Mouse (Mus musculus) C2C12 (cell line): ENCODE data around the gene Cttnbp2nl. TPM values are rescaled to one million over a fixed set of nuclear protein-coding genes. Genes with fewer than 3 reads are reported as not detected.

Source experiments
- H3K27me3 ChIP-seq: one replicate; pipeline ENCODE4 v1.6.1; 2011; ENCODE audit not compliant: control insufficient read depth, insufficient read depth, insufficient read length
- H3K36me3 ChIP-seq: one replicate; pipeline ENCODE4 v1.6.1; 2011; ENCODE audit not compliant: control insufficient read depth, insufficient read depth
- H3K4me3 ChIP-seq: one replicate; pipeline ENCODE4 v1.5.1; 2011; ENCODE audit warnings: mild to moderate bottlenecking, control low read depth; ENCODE audit not compliant: poor library complexity, insufficient read depth, severe bottlenecking
- H3K79me2 ChIP-seq: one replicate; pipeline ENCODE4 v1.6.1; 2011; ENCODE audit not compliant: control insufficient read depth, insufficient read depth
- H3K79me3 ChIP-seq: one replicate; pipeline ENCODE4 v1.6.1; 2011; ENCODE audit warnings: low read depth, control low read depth
- H3ac ChIP-seq: one replicate; pipeline ENCODE3; 2011; ENCODE audit warnings: low read depth; ENCODE audit not compliant: control insufficient read depth, insufficient read length
- CEBPB ChIP-seq: IDR thresholded peaks from one replicate; pipeline ENCODE4 v1.6.1; 2011; ENCODE audit warnings: low read depth, mild to moderate bottlenecking, control low read depth, moderate library complexity
- CTCF ChIP-seq: IDR thresholded peaks from one replicate; pipeline ENCODE4 v1.5.1; 2011; ENCODE audit not compliant: control insufficient read depth, insufficient read depth, insufficient read length
- FOSL1 ChIP-seq: IDR thresholded peaks from one replicate; pipeline ENCODE4 v1.8.0; 2011; ENCODE audit warnings: mild to moderate bottlenecking, low read length; ENCODE audit not compliant: poor library complexity, insufficient read depth, severe bottlenecking
- MAX ChIP-seq: IDR thresholded peaks from one replicate; pipeline ENCODE4 v1.6.1; 2011; ENCODE audit warnings: mild to moderate bottlenecking, control low read depth
- MYOD1 ChIP-seq: IDR thresholded peaks from one replicate; pipeline ENCODE4 v1.6.1; 2011; ENCODE audit warnings: low read depth; ENCODE audit not compliant: control insufficient read depth, insufficient read length
- MYOG ChIP-seq: IDR thresholded peaks from one replicate; pipeline ENCODE4 v1.6.1; 2011; ENCODE audit not compliant: control insufficient read depth, insufficient read length; ENCODE audit errors: extremely low read depth
- USF1 ChIP-seq: IDR thresholded peaks from one replicate; pipeline ENCODE4 v1.6.1; 2011; ENCODE audit warnings: low read depth, mild to moderate bottlenecking, control low read depth, moderate library complexity
- polyA plus RNA-seq: library from polyadenylated mRNA; unstranded; fragments of >200 nt; fragmentation: generic; extraction: Trizol; gene quantifications from one replicate; pipeline ENCODE4 v1.2.1, GENCODE M21; 2012; ENCODE audit warnings: missing spikeins

The Cttnbp2nl gene
- polyA plus RNA-seq, 1 experiment = 11.2 TPM

DNA sequence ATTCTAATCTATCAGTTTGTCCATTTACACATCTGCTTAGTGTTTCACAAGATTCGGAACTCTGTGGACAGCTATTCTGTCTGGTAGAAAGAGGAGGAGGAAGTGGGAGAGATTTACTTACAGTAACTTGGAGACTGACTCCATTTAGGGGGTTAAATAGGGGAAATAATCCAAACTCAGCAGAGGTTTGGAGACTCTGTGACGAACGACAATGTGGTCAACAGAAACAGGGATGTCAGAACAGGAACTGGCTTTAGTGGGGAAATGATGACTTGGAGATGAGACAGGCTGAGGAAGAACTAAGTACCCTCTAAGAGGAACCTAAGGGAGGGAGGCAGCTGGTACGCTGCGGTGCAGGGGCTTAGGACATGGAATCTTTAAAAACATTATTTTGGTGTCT lies 6.1 kb downstream of the Cttnbp2nl start:
- Histone ChIP-seq H3K79me3 (peaks cover 96% of the 10 kb centered on the region), H3K27me3 (no peaks in the 10 kb centered on the region), H3K4me3 (no peak overlapping the region), H3K36me3 (peaks cover 7% of the 10 kb centered on the region), H3ac (no peak overlapping the region), H3K79me2 (peaks cover 100% of the 10 kb centered on the region)
- no peak for TF ChIP-seq FOSL1
- no peak for TF ChIP-seq MYOG
- TF ChIP-seq USF1 = no peak
- TF ChIP-seq CEBPB = no peak
- TF ChIP-seq MAX = no peak
- no peak for TF ChIP-seq CTCF
- no peak for TF ChIP-seq MYOD1

DNA sequence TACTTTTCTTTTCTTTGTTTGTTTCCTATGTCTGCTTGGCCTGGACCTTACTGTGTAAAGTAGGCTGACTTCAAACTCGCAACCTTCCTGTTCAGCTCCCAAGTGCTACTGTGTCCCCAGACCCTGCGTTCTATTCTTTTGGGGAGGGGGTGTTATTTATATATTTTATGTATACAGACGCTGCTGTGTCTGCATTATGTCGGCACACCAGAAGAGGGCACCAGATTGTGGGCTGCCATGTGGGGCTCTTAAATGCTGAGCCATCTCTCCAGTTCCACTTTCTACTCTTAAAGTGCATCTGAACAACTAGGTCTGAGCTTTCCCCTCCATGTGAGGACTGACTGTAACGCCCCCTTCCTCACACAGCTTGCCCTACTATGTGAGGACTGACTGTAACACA lies 9.2 kb downstream of the Cttnbp2nl start:
- H3ac ChIP-seq = no peak overlapping the region
- no peak overlapping the region for H3K4me3 ChIP-seq
- H3K27me3 ChIP-seq = no peaks in the 10 kb centered on the region
- TF ChIP-seq FOSL1 (no peak), CEBPB (no peak), MYOG (no peak), USF1 (no peak), MAX (no peak), CTCF (no peak), MYOD1 (no peak)
- H3K79me2 ChIP-seq = peaks cover 100% of the 10 kb centered on the region
- H3K79me3 ChIP-seq = peaks cover 85% of the 10 kb centered on the region
- peaks cover 16% of the 10 kb centered on the region for H3K36me3 ChIP-seq

DNA sequence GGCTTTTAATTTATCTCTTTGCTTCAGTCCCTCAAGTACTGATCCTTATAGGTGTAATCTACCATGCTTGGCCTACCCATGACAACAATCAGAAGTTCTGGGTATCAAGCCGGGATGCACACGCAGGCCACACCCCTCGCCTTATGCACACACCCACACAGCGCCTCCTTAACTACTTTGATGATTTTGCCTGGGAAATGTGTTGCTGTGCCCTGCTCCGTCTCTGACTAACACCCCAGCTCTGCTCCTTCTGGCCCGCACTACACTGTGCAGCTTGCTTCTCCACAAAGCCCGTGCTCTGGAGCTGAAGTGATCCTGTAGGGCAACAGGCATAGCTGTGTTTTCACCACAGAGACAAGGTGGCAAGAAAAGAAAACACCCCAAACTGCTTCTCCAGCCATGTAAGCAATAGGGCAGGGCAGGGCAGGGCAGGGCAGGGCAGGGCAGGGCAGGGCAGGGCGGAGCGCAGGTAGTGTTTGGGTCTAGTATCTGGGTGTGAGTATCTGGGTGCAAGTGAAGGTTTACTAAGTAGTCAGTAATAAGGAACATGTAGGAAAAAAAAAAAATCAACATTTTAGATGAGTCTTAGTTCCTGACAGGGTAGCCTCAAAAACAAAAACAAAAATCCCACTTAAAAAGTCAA lies 11.8 kb downstream of the Cttnbp2nl start:
- peaks cover 66% of the 10 kb centered on the region for H3K79me3 ChIP-seq
- H3K36me3 ChIP-seq = peaks cover 36% of the 10 kb centered on the region
- H3K79me2 ChIP-seq = peaks cover 90% of the 10 kb centered on the region
- no peak overlapping the region for H3K4me3 ChIP-seq
- H3K27me3 ChIP-seq = no peaks in the 10 kb centered on the region
- TF ChIP-seq FOSL1 (no peak), CEBPB (no peak), MAX (no peak), USF1 (no peak), CTCF (no peak), MYOG (no peak), MYOD1 (no peak)
- no peak overlapping the region for H3ac ChIP-seq

DNA sequence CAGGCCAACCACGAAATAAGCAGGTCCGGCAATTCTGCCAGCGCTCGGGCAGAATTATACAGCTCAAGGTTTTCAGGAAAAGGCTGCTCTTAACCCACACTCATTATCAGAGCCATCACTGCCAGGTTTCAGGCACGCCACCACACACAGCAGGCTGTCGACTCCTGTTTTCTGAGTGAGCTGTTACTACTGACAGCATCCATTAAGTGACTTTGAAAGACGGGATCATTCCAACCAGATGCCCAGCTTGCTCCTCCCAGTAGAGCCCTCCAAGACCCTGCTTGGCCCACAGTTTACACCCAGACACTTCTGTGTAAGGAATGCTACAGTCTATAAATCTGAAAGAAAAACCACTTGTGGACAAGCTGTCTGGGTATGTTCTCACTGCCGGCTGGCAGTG lies 12.9 kb downstream of the Cttnbp2nl start:
- no peak for TF ChIP-seq MAX
- TF ChIP-seq CEBPB = no peak
- no peak for TF ChIP-seq MYOD1
- peaks cover 47% of the 10 kb centered on the region for H3K36me3 ChIP-seq
- peaks cover 79% of the 10 kb centered on the region for H3K79me2 ChIP-seq
- no peak overlapping the region for H3ac ChIP-seq
- H3K79me3 ChIP-seq = peaks cover 56% of the 10 kb centered on the region
- H3K27me3 ChIP-seq = no peaks in the 10 kb centered on the region
- H3K4me3 ChIP-seq = no peak overlapping the region

DNA sequence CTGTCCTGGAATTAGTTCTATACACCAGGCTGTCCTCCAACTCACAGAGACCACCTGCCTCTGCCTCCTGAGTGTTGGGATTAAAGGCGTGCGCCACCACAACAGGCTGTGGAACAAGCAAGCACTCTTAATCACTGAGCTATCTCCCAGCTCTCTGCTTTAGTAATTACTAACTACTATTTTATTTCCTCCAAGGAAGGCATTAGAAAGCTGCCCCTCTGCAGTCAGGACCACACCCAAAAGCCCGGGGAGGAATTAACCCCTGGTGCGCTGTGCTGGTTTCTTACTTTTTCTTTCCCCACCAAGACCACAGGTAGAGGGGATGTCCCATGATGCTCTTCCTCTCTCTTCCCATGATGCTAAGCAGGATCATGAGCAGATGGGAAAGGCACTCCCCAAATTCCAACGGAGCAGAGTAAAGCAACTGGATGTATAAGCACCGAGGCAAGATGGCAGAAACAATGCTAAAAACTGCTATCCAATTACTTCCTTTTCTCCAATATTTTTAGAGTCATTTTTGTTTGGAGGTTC lies 15.6 kb downstream of the Cttnbp2nl start:
- Histone ChIP-seq H3K27me3 (no peaks in the 10 kb centered on the region), H3K79me2 (peaks cover 52% of the 10 kb centered on the region), H3ac (no peak overlapping the region), H3K79me3 (peaks cover 31% of the 10 kb centered on the region), H3K36me3 (peaks cover 66% of the 10 kb centered on the region), H3K4me3 (no peak overlapping the region)
- TF ChIP-seq MAX = no peak
- TF ChIP-seq USF1 = no peak
- TF ChIP-seq FOSL1 = no peak
- TF ChIP-seq MYOG = no peak
- TF ChIP-seq CEBPB = no peak
- no peak for TF ChIP-seq MYOD1
- TF ChIP-seq CTCF = no peak

DNA sequence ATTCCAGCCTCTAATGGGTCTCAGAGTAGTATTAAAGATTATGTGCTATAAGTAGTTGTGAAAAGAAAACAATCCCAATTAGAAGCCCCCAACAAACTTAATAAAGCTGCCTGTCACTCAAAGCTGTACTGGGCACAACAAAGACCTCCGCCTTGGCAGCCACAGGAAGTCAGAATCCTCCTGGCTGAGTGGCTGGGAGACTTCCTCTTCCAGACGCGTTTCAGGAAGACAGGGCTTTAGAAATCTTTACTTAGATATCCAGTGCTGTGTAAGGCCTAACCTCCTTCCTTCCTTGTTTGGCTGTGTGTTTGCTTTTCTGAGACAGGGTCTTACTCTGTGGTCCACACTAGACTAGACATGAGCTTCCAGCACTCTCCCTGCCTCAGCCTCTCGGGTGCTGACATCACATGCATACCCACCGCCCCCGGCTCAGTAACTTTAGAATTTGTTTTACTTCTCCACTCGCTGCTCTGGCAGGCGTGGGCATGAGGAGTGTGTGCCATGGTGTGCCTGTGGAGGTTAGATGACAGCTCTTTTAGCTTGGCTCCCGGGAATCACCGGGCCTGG lies 16.6 kb downstream of the Cttnbp2nl start:
- H3K4me3 ChIP-seq = no peak overlapping the region
- H3K79me2 ChIP-seq = peaks cover 43% of the 10 kb centered on the region
- no peaks in the 10 kb centered on the region for H3K27me3 ChIP-seq
- H3ac ChIP-seq = no peak overlapping the region
- H3K36me3 ChIP-seq = peaks cover 75% of the 10 kb centered on the region
- TF ChIP-seq MYOG = no peak
- TF ChIP-seq CTCF = no peak
- TF ChIP-seq MAX = no peak
- TF ChIP-seq USF1 = no peak
- no peak for TF ChIP-seq MYOD1
- TF ChIP-seq FOSL1 = no peak
- no peak for TF ChIP-seq CEBPB
- H3K79me3 ChIP-seq = peaks cover 21% of the 10 kb centered on the region
